Mouse (Mus musculus) ES-Bruce4 (cell line): ENCODE measurements at regions not wholly inside any gene's neighbourhood (a gene's known extent, or its start where the extent isn't known, plus 50 kb on each side); places are given as distances from the start of the nearest gene placed in this dataset.

Experiments used
- H3K27ac ChIP-seq: 2 replicates; pipeline ENCODE4 v1.5.1; 2012; ENCODE audit warnings: low read length, inconsistent platforms; ENCODE audit not compliant: insufficient read depth
- H3K27me3 ChIP-seq: 2 replicates; pipeline ENCODE4 v1.6.1; 2012; ENCODE audit warnings: mild to moderate bottlenecking, low read length, inconsistent platforms; ENCODE audit not compliant: control insufficient read depth, poor library complexity, insufficient read depth, severe bottlenecking
- H3K36me3 ChIP-seq: 2 replicates; pipeline ENCODE4 v1.6.1; 2012; ENCODE audit warnings: inconsistent platforms, mild to moderate bottlenecking, low read length, moderate library complexity; ENCODE audit not compliant: control insufficient read depth, poor library complexity, insufficient read depth, severe bottlenecking
- H3K4me1 ChIP-seq: one replicate; pipeline ENCODE4 v1.8.1; 2011; ENCODE audit warnings: low read length; ENCODE audit not compliant: control insufficient read depth, insufficient read depth
- H3K4me3 ChIP-seq: 2 replicates; pipeline ENCODE4 v1.5.1; 2011; ENCODE audit warnings: low read depth, mild to moderate bottlenecking, low read length
- H3K9ac ChIP-seq: 2 replicates; pipeline ENCODE4 v1.6.1; 2012; ENCODE audit warnings: low read depth, mild to moderate bottlenecking, inconsistent platforms; ENCODE audit not compliant: poor library complexity, severe bottlenecking
- H3K9me3 ChIP-seq: replicated peaks from 2 replicates; pipeline ENCODE4 v1.6.1; 2012; ENCODE audit warnings: mild to moderate bottlenecking, low read length, inconsistent platforms; ENCODE audit not compliant: control insufficient read depth, poor library complexity, insufficient read depth, severe bottlenecking
- CTCF ChIP-seq: IDR thresholded peaks from one replicate; pipeline ENCODE4 v1.8.1; 2011; ENCODE audit warnings: low read depth, low read length
- EP300 ChIP-seq: IDR thresholded peaks from 2 replicates; pipeline ENCODE4 v1.6.1; 2011; ENCODE audit warnings: low read depth, low read length; ENCODE audit not compliant: insufficient read depth
- POLR2A ChIP-seq: IDR thresholded peaks from one replicate; pipeline ENCODE4 v1.8.1; 2011; ENCODE audit warnings: low read length; ENCODE audit not compliant: insufficient read depth

- TF ChIP-seq CTCF, result no peak
- no peak for TF ChIP-seq POLR2A
- no peak for TF ChIP-seq EP300
- no peak overlapping the region for H3K9ac ChIP-seq
- H3K4me1 ChIP-seq, result no peaks in the 10 kb centered on the region
- H3K9me3 ChIP-seq, result no peaks in the 10 kb centered on the region
- no peak overlapping the region for H3K4me3 ChIP-seq
- no peak overlapping the region for H3K27ac ChIP-seq
- H3K36me3 ChIP-seq, result no peaks in the 10 kb centered on the region
- H3K27me3 ChIP-seq, result no peaks in the 10 kb centered on the region
These were observed 222.8 kb downstream of the 1500009L16Rik start for GRCm38 (mm10) chr10:83945503-83945902.

GRCm38 (mm10) chr10:83946186-83947176 lies 223.8 kb downstream of the 1500009L16Rik start:
- no peak overlapping the region for H3K27ac ChIP-seq
- H3K9me3 ChIP-seq, result no peaks in the 10 kb centered on the region
- no peak overlapping the region for H3K9ac ChIP-seq
- no peaks in the 10 kb centered on the region for H3K36me3 ChIP-seq
- TF ChIP-seq CTCF (no peak), POLR2A (no peak), EP300 (no peak)
- H3K4me3 ChIP-seq, result no peak overlapping the region
- H3K27me3 ChIP-seq, result no peaks in the 10 kb centered on the region
- H3K4me1 ChIP-seq, result no peaks in the 10 kb centered on the region

DNA sequence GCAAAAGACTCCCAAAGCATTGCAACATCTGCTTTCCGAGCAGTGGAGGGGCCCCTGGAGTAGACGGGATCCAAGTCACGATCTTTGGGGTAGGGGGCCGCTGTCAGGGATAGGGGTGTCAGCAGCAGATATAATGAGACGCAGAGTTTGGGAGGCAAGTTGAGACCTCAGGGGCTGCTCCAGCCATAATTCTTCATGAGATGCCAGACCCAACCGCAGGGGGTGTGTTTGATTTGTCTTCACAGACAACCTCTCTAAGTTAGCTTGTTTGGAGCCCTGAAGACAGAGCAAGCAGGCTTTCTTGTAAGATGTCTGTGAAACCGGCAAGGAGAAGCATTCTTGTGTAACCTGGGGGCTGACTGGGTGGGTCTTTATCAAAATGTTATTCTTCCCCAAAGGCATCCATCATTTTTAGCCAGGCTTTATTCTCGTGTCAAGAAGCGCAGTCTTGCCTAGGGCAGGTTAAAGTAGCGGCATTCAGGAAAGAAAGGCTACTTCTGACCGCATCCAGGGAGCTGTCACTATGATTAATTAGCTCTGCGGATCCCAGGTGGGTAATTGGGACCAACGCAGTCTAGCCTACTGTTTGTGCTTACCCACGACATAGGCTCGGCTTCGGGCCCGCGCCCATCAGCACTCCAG lies 234.6 kb downstream of the 1500009L16Rik start:
- Histone ChIP-seq H3K4me1 (no peaks in the 10 kb centered on the region), H3K36me3 (no peaks in the 10 kb centered on the region), H3K4me3 (no peak overlapping the region), H3K9ac (no peak overlapping the region), H3K9me3 (no peaks in the 10 kb centered on the region), H3K27me3 (no peaks in the 10 kb centered on the region), H3K27ac (no peak overlapping the region)
- TF ChIP-seq POLR2A (no peak), CTCF (no peak), EP300 (no peak)

- Histone ChIP-seq H3K4me1 (no peaks in the 10 kb centered on the region), H3K9me3 (no peaks in the 10 kb centered on the region)
These were observed 235.7 kb downstream of the 1500009L16Rik start for GRCm38 (mm10) chr10:83958397-83958796.

DNA sequence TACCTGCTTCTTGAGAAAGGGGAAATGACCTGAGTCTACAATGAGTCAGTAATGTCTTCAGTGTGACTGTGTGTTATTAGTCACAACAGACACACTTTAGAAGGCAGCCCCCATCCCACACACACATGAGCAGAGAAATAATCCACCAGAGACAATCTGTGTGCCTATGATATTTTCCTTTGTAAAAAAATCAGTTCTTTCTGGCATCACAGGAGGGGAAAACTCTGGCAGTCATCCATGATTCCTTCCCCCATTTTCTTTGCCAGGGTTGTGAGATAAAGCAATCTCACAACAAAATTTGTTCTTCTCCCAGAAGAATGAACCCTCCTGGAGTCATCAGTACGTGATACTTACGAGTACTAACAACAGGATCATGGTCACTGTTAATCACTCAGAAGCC lies 236.2 kb downstream of the 1500009L16Rik start:
- H3K27me3 ChIP-seq, result no peaks in the 10 kb centered on the region
- H3K9ac ChIP-seq, result no peak overlapping the region
- no peaks in the 10 kb centered on the region for H3K4me1 ChIP-seq
- H3K36me3 ChIP-seq, result no peaks in the 10 kb centered on the region
- TF ChIP-seq POLR2A (no peak), EP300 (no peak), CTCF (no peak)
- H3K9me3 ChIP-seq, result no peaks in the 10 kb centered on the region
- no peak overlapping the region for H3K27ac ChIP-seq
- no peak overlapping the region for H3K4me3 ChIP-seq

More at GRCm38 (mm10) chr10:83958397-83958796, 235.7 kb downstream of the 1500009L16Rik start:
- TF ChIP-seq CTCF (no peak), POLR2A (no peak), EP300 (no peak)
- no peak overlapping the region for H3K9ac ChIP-seq
- no peaks in the 10 kb centered on the region for H3K36me3 ChIP-seq
- H3K4me3 ChIP-seq, result no peak overlapping the region
- H3K27ac ChIP-seq, result no peak overlapping the region
- no peaks in the 10 kb centered on the region for H3K27me3 ChIP-seq

GRCm38 (mm10) chr10:83963232-83963760 lies 240.6 kb downstream of the 1500009L16Rik start:
- no peak overlapping the region for H3K9ac ChIP-seq

More at GRCm38 (mm10) chr10:83963232-83963760, 240.6 kb downstream of the 1500009L16Rik start:
- Histone ChIP-seq H3K27me3 (no peaks in the 10 kb centered on the region), H3K4me3 (no peak overlapping the region), H3K9me3 (no peaks in the 10 kb centered on the region), H3K4me1 (no peaks in the 10 kb centered on the region), H3K36me3 (no peaks in the 10 kb centered on the region), H3K27ac (no peak overlapping the region)
- no peak for TF ChIP-seq POLR2A
- no peak for TF ChIP-seq EP300
- TF ChIP-seq CTCF, result no peak
